Mouse (Mus musculus) embryonic facial prominence, embryonic 13.5 days (tissue): ENCODE measurements around the gene Serp1. TPM values are rescaled to one million over a fixed set of nuclear protein-coding genes. Genes with fewer than 3 reads are reported as not detected.

Experiments used
- polyA plus RNA-seq: library from polyadenylated mRNA; unstranded; fragments of >200 nt; fragmentation: Nextera tagmentation; extraction: Ambion mirVana; gene quantifications from 2 replicates; pipeline ENCODE4 v1.2.1, GENCODE M21; 2015

The Serp1 gene
- polyA plus RNA-seq, 1 experiment from 2014 or later: 153 TPM

Other genes starting within 250 kb of the Serp1 start
- 12.6 and 14.4 TPM in 2 replicates for gene Tsc22d2, start 111.2 kb downstream of the Serp1 start, polyA plus RNA-seq
- gene Eif2a, start 71 bp downstream of the Serp1 start, polyA plus RNA-seq: 56.5 and 59.1 TPM in 2 replicates
- gene Selenot, start 50.7 kb upstream of the Serp1 start, polyA plus RNA-seq: 15.6 and 17.1 TPM in 2 replicates
- gene Erich6, start 111.3 kb upstream of the Serp1 start, polyA plus RNA-seq: 0.13 TPM in 1 of 2 replicates, not detected in the other
- 5.3 and 5.5 TPM in 2 replicates for gene Siah2, start 166.5 kb upstream of the Serp1 start, polyA plus RNA-seq